Mouse (Mus musculus) kidney, adult 2 months (tissue): Measurements from ENCODE around the gene Chgb.

Experiments
- CTCF ChIP-seq: fragments of 200-500 bp; conservative IDR thresholded peaks from 2 replicates; pipeline ENCODE4 v1.5.1; 2011; ENCODE audit warnings: low read depth, mild to moderate bottlenecking, control low read depth, low read length, moderate library complexity, mixed read lengths; ENCODE audit not compliant: insufficient read depth, insufficient read length
- POLR2A ChIP-seq: fragments of 200-500 bp; IDR thresholded peaks from one replicate; pipeline ENCODE4 v1.6.1; 2011; ENCODE audit warnings: low read depth, low read length, control low read depth

DNA sequence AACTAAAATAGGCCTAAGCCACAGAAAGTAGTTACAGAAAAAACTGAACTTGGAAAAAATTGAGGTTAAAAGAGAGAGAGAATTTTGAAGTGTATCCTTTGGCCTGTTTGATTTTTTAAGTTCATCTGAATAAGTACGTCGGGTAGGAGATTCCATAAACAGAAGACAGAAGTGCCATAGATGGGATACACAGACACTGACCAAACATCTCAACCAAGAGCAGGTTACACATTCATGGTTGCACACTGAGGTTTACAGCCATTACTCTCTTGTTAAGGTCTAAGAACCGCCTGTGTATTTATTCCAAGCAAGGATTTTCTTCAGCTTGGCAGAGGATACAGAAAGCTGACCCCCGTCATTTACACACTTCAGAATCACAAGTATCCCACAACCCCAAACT is at the start of gene Chgb:
- TF ChIP-seq CTCF: no peak
- TF ChIP-seq POLR2A: no peak
